Mouse (Mus musculus) heart, adult 9 months (tissue): ENCODE results near the gene Arrdc4.

Source experiments
- DNase-seq, 2 experiments: peaks; one replicate each; pipeline ENCODE4 v3.0.0; 2022; ENCODE audit warnings: low spot score in 2 of 2

Gene Arrdc4

DNA sequence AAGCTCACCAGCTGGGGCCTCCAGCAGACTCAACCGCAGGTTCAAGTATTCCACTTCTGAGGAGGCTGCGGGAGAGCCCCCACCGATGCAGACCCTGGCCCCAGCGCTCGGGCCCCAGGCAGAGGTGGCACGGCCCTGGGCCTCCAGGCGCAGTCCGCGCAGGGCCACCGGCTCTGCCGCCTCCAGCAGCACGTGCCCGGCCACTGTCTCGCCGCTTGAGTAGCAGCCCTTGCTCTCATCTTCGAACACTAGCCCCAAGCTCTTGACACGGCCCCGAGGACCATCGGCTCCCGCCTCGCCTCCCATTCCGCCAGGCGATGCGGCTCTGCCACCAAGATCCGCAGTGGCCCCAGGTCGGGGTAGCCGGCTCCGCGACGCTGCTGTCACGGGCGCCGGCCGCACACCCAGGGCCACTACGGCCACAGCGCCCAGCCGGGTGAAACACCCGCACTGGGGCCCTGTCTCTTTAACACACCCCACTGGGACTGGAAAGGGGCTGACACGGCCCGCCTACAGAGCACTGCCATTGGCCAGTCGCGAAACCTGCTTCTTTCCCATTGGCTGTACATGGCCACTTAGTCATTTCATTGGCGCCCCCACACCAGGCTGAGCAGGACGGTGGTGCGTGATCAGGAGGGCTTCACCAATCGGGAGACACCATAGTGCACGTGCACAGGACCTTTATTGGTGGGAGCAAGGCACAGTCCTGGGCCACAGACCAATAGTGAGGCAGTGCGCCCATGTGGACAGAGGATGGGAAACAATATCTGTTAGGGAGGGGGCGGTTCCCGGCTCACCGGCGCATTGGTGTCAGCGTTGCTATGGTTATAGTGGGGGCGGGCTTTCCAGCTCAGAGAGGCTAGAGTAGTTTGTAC is at the start of gene Arrdc4:
Arrdc4 (minus strand) TSS at position 481 of the 875 bp plus-strand sequence.
- peak; percentile 100 for DNase-seq

- DNase-seq = peak in 1 of 2 experiments; percentile 8
Measured at GRCm38 (mm10) chr7:68795578-68795977, 46.5 kb upstream of the Arrdc4 start.

DNA sequence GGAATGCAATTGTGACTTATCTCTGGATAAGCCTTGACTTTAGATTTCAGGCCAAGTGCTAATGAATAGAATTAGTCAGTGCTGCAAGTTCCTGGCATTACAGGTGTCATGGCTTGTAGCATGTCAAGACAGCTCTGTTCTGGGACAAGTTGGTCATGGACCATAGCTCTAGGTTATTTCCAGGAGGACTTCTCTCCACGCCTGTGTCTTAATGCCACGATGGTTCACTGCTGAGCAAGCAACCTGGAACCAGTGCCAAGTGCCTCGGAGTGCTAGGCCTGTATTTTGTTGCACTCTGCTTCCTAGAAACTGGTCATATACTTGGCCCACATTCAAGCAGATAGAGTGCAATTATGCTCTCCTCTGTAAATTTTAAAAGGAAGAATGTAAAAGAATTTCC is 39.7 kb upstream of the Arrdc4 start:
- no peak for DNase-seq

- no peak for DNase-seq
Measured at GRCm38 (mm10) chr7:68771757-68772094, 22.7 kb upstream of the Arrdc4 start.

DNA sequence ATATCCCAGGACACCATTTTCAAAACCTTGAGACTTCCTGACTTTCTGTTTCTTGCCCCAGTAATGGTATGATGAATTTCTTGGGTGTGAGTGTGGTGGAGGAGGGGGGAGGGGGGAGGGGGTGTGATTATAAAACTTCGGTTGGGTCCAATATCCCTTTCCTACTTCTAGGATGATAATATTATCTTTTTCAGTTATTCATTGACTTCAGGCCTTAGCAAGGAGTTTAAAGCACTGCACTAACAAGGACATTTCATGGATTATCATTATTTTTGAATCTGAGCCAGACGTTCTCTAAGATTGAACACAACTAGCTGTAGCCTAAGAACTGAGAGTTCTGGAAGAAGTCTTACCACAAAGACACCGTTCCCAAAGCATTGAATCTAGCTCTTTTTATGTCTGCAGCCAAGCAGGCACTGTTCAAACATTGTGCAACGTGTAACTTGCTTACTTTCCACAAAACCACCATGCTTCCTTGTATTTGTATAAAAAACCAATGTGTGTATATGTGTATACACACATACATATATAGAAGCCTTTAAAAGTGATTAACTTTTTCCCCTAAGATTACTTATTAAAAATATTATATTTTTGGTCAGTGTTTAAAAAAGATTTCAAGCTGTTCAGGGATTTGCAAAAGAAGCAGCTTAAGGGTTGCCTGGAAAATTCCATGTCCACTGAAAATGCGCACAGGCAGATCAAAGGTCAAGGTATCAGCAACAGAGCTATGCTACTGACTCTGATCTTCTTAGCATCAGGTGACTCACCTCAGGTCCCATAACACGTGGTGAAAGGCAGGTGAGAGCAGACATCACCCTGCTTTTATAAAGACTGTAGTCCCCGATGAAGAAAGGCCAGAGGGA is 22.1 kb upstream of the Arrdc4 start:
- no peak for DNase-seq

- DNase-seq = no peak
Measured at GRCm38 (mm10) chr7:68765926-68766325, 16.9 kb upstream of the Arrdc4 start.

DNA sequence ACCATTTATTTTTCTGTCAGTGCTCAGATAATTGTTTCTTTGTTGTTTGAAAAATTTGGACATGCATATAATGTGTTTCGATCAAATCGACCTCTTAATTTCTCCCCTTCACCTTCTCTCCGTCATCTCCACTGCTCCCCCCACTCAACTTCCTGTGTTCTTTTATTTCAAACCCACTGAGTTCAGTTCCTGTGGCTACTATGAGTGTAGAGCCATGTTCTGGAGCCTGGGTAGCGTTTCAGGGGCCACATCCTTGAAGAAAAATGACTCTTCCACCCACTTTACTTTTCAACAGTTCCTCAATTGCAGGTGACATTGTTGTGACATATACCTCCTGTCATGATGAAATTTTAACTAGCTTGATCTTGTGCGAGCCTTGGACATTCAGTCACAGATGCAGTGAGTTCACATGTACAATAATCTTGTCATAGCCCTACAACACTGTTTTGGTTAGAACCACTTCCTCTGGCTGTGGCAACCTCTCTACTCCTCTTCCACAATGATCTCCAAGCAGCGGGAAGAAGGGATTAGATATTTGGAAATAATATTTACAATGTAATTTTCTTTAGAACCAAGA is 10.2 kb upstream of the Arrdc4 start:
- no peak for DNase-seq

- peak in 1 of 2 experiments; percentile 17 for DNase-seq
Measured at GRCm38 (mm10) chr7:68756656-68757204, 7.7 kb upstream of the Arrdc4 start.

- peak; percentile 13 to 20 for DNase-seq
Measured at GRCm38 (mm10) chr7:68749919-68750318, 878 bp upstream of the Arrdc4 start.

GRCm38 (mm10) chr7:68748361-68748760 is 680 bp downstream of the Arrdc4 start:
- DNase-seq = peak in 1 of 2 experiments; percentile 37

DNA sequence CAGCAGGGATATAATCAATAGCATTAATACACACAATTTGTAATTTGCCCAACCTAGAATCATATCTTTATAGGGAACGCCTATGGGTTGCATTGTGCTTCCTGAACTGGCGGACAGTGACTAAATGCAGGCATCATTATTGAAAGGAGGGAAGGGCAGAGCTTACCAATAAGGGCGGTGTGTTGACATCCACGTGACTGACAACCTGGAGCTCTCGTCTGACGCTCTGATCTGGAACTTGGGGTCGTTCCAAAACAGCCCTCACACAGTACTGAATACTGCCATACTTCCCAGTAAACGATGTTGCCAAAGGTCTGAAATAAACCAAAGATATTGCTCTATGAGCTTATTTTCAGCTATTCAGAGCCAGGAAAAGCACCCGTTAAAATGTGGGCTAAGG is 4.4 kb downstream of the Arrdc4 start:
- no peak for DNase-seq

DNA sequence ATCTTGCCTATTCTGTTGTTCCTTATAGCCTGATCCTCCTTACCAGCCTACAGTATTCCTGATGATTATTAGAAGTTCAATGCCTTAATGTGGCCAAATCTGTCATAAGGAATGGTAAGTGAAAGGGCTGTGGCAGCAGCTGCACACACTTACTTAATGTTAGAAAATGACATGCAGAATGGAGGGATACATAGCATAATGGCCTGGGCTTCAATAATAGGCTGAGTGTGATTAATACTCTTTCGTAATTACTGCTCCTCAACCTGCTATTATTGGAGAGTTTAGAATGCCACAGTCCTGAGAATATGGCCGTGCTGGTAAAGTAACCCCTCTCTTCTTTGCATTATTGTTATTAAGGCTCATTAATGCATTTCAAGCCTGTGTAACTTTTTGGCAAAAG is 4.8 kb downstream of the Arrdc4 start:
- no peak for DNase-seq

DNA sequence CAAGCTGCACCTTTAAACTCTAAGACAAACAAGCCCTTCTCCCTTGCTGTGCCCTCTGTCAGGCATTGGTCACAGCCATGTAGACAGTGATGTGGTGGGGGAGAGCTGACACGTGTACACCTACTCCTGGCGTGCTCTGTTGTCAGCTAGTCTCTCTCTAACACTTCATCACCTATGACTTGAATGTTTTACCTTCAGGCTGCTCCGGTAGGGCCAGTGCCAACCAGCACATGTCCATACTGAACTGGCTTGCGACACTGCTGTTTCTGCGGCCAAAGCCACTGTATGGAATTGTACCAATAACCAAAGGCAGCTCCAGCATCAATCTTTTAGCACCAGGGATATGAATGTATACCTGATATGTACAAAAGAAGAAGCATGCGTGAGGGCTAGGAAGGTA is 8.3 kb downstream of the Arrdc4 start:
- DNase-seq = no peak

DNA sequence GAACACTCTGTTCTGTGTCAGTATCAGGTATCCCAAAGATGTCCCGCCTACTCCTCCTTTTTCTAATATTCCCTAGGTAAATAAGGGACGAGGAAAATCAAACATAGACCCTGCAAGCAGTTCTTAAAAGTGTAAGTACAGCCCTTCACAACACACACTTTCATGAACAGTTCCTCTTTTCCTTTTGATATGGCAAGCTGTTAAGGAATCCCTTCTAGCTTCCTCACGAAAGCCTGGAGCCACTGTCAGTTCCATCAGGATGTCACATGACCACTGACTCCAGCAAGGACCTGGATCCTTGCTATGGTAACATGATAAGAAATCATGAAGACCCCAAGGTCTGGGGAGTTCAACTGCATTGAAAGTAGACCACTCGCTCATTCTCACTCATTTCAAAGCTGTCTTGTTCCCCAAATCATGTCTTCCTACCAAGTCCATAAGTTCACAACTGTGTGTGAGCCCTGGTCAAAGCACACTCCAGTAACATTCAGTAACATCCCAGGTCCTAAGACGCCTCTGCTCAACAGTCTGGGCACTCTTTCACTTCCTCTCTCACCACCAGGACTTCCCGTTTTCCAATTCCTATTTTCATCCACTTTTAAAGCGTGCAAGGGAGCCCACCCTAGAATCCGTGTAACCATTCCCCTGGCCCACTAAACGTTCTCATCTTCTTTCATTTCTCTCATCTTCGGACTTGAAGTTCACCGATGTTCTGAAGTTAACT is 10.2 kb downstream of the Arrdc4 start:
- peak in 1 of 2 experiments; percentile 16 for DNase-seq

DNA sequence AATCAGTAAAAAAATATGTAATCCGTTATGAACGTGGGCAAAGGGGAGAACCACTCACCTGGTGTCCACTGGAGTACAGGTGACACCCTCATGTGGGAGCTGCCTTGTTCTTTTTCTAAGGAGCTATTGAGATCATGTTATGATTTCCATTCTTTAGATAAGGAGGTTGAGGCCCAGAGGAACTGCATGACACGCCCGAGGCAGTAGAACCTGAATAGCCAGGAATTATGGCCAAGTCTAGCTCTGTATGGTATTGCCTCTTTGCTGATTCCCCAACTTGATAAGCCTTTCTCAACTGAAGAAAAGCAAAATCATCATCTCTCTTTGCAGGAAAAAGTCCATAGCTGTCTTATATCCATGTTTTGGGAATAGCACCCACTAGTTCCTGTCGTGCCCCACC is 22.7 kb downstream of the Arrdc4 start:
- DNase-seq = no peak

- DNase-seq = no peak
Measured at GRCm38 (mm10) chr7:68724711-68725110, 24.3 kb downstream of the Arrdc4 start.

DNA sequence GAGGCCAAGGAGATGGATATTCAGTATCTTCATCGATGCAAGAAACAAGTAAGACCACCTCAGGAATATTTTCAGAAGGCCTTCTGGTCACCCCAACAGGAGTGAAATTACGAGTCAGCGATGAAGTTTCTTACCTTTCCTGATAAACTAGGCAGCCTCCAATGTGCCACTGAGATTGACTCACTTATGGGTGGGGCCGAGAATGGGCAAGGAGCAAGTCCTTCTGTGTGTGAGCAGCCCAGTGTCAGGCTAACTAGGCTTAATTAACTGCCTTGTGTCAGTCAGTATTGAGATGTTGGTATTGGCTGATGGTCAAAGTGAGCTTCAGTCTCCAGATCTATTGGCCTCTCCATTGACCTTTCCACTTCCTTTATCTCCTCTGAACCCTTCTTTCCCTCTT is 27.5 kb downstream of the Arrdc4 start:
- no peak for DNase-seq

DNA sequence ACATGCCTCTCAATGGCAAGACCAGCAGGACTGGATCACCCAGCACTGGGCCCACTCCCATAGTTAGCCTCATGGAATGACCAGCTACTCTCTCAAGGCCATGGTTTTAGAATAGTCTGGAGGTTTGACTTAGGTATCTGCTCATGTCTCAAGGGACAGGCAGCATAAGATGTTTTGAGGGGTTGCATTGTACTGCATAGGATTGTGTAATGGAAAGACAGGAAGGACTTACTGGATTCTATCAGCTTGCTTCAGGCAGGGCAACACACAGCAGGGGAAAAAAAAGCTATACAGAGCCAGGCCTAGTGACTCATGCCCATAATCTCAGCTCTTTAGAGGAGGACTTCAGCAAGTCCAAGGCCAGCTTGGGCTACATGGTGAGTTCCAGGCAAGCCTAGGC is 31.1 kb downstream of the Arrdc4 start:
- DNase-seq = no peak

GRCm38 (mm10) chr7:68717498-68717897 is 31.5 kb downstream of the Arrdc4 start:
- DNase-seq = peak; percentile 48 to 50

DNA sequence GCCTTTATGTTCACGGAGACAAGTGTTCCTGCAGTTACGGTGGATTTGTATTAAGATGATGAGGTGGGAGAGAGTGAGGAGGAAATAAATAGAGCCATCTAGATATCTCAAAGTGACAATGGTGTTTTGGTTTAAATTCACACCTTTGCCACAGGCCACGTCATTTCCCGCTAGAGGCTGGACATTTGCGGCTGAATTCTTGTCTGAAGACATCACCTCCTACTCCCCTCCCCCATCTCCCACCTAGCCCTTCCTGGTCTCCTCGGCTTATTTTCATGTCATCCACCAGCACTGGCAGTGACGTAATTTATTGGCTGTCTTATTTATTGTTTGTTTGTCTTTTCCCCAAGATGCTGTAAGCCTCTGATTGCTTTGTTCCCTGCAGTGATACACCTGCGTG is 32.1 kb downstream of the Arrdc4 start:
- peak in 1 of 2 experiments; percentile 12 for DNase-seq

- no peak for DNase-seq
Measured at GRCm38 (mm10) chr7:68712928-68713327, 36.1 kb downstream of the Arrdc4 start.
